Mouse (Mus musculus): ENCODE data around the gene Ralgps1.

GRCm38 (mm10) chr2:33300371-33301046, 70.8 kb downstream of the Ralgps1 start:
- TF ChIP-seq CTCF (IDR thresholded peaks at IDR 0.05; ENCODE audit: extremely low read depth, insufficient read depth, low read length) (no peak), POLR2A (IDR thresholded peaks at IDR 0.05; ENCODE audit: extremely low read depth, insufficient read depth, low read length) (no peak)
